Mouse (Mus musculus) embryonic facial prominence, embryonic 11.5 days (tissue): Measurements from ENCODE around the gene Bpifa5. TPM values are rescaled to one million over a fixed set of nuclear protein-coding genes. Genes with fewer than 3 reads are reported as not detected.
"Not testable (repeated sequence)": the region's sequence is repeated elsewhere in the genome, so short reads cannot be mapped to it uniquely, and the experiment has no call there.

Experiments used
- ATAC-seq: fragments of 200-750 bp; cut with Nextera tagmentation; replicated peaks from 2 replicates; pipeline ENCODE4 v1.8.0; 2017; ENCODE audit warnings: low read depth; ENCODE audit not compliant: insufficient number of reproducible peaks, low FRiP score, low TSS enrichment
- DNase-seq: peaks from one replicate; pipeline ENCODE4 v3.0.0-alpha.2; 2015; ENCODE audit warnings: low spot score
- H3K27ac ChIP-seq: fragments of 300-500 bp; sonication (generic); replicated peaks from 2 replicates; pipeline ENCODE4 v1.5.1; 2014; ENCODE audit warnings: mild to moderate bottlenecking, low read depth, low read length, control low read depth
- H3K27me3 ChIP-seq: fragments of 300-500 bp; sonication (generic); 2 replicates; pipeline ENCODE4 v1.6.1; 2014; ENCODE audit warnings: mild to moderate bottlenecking, low read length, moderate library complexity, mixed read lengths; ENCODE audit not compliant: control insufficient read depth, insufficient read depth
- H3K36me3 ChIP-seq: fragments of 300-500 bp; sonication (generic); replicated peaks from 2 replicates; pipeline ENCODE4 v1.6.1; 2014; ENCODE audit warnings: low read depth, mild to moderate bottlenecking, low read length, moderate library complexity, mixed read lengths; ENCODE audit not compliant: control insufficient read depth, insufficient read depth
- H3K4me1 ChIP-seq: fragments of 300-500 bp; sonication (generic); 2 replicates; pipeline ENCODE4 v1.6.1; 2014; ENCODE audit warnings: low read length, mixed read lengths; ENCODE audit not compliant: control insufficient read depth, insufficient read depth
- H3K4me2 ChIP-seq: fragments of 300-500 bp; sonication (generic); 2 replicates; pipeline ENCODE4 v1.6.1; 2014; ENCODE audit warnings: low read depth, mild to moderate bottlenecking, control low read depth, low read length, moderate library complexity
- H3K4me3 ChIP-seq: fragments of 300-500 bp; sonication (generic); 2 replicates; pipeline ENCODE4 v1.5.1; 2014; ENCODE audit warnings: low read depth, low read length, control low read depth
- H3K9ac ChIP-seq: fragments of 300-500 bp; sonication (generic); replicated peaks from 2 replicates; pipeline ENCODE4 v1.6.1; 2014; ENCODE audit warnings: mild to moderate bottlenecking, control low read depth, low read length
- H3K9me3 ChIP-seq: fragments of 300-500 bp; sonication (generic); replicated peaks from 2 replicates; pipeline ENCODE4 v1.6.1; 2016; ENCODE audit warnings: mild to moderate bottlenecking, low read length, inconsistent platforms, mixed read lengths; ENCODE audit not compliant: control insufficient read depth
- WGBS: fragments of 180-500 bp; shearing (Covaris S2); extraction: QIAGEN DNeasy Blood & Tissue Kit; methylation state at CpG from one replicate; pipeline ENCODE4 v1.1.7; 2014; 5-methylcytosine and 5-hydroxymethylcytosine counted together
- polyA plus RNA-seq: library from polyadenylated mRNA; unstranded; fragments of >200 nt; fragmentation: Nextera tagmentation; extraction: Ambion mirVana; gene quantifications from 2 replicates; pipeline ENCODE4 v1.2.1, GENCODE M21; 2014

The Bpifa5 gene
- polyA plus RNA-seq, 1 experiment from 2014 or later: not detected

GRCm38 (mm10) chr2:154169172-154169571 lies 6.8 kb downstream of the Bpifa5 start:
- Histone ChIP-seq H3K4me1 (no peaks in the 10 kb centered on the region), H3K27me3 (no peaks in the 10 kb centered on the region), H3K36me3 (no peaks in the 10 kb centered on the region), H3K9ac (no peak overlapping the region), H3K9me3 (no peaks in the 10 kb centered on the region), H3K4me2 (no peak overlapping the region), H3K4me3 (no peak overlapping the region), H3K27ac (no peak overlapping the region)
- ATAC-seq (no peak), DNase-seq (no peak)
- WGBS: 73% methylated on average over 3 of the region's 3 CpGs

GRCm38 (mm10) chr2:154171621-154172020 lies 9.2 kb downstream of the Bpifa5 start:
- no peak for ATAC-seq
- no peak overlapping the region for H3K9ac ChIP-seq
- H3K4me1 ChIP-seq: no peaks in the 10 kb centered on the region
- DNase-seq: no peak
- no peaks in the 10 kb centered on the region for H3K27me3 ChIP-seq
- H3K4me2 ChIP-seq: no peak overlapping the region
- no peaks in the 10 kb centered on the region for H3K36me3 ChIP-seq
- H3K27ac ChIP-seq: no peak overlapping the region
- no peak overlapping the region for H3K4me3 ChIP-seq
- 76% methylated on average over 6 of the region's 6 CpGs for WGBS
- no peaks in the 10 kb centered on the region for H3K9me3 ChIP-seq

GRCm38 (mm10) chr2:154173313-154173712 lies 10.9 kb downstream of the Bpifa5 start:
- no peak for ATAC-seq
- Histone ChIP-seq H3K27ac (no peak overlapping the region), H3K4me1 (no peaks in the 10 kb centered on the region), H3K4me2 (no peak overlapping the region), H3K4me3 (no peak overlapping the region), H3K9ac (no peak overlapping the region), H3K27me3 (no peaks in the 10 kb centered on the region), H3K36me3 (no peaks in the 10 kb centered on the region), H3K9me3 (no peaks in the 10 kb centered on the region)
- DNase-seq: peak; percentile 70
- 57% methylated on average over 1 of the region's 1 CpGs for WGBS

- H3K4me1 ChIP-seq, H3K9ac ChIP-seq, ATAC-seq, H3K36me3 ChIP-seq, H3K9me3 ChIP-seq, H3K4me3 ChIP-seq, DNase-seq, H3K27ac ChIP-seq, H3K27me3 ChIP-seq, H3K4me2 ChIP-seq: not testable (repeated sequence)
- WGBS: 90% methylated on average over 7 of the region's 7 CpGs
These were observed 19.5 kb downstream of the Bpifa5 start for GRCm38 (mm10) chr2:154181900-154182299.

- H3K4me2 ChIP-seq, H3K27ac ChIP-seq, ATAC-seq, DNase-seq, H3K4me1 ChIP-seq, H3K4me3 ChIP-seq, H3K9me3 ChIP-seq, H3K36me3 ChIP-seq, H3K9ac ChIP-seq, H3K27me3 ChIP-seq: not testable (repeated sequence)
- 73% methylated on average over 4 of the region's 4 CpGs for WGBS
These were observed 20.7 kb downstream of the Bpifa5 start for GRCm38 (mm10) chr2:154183061-154183460.

- no peak for DNase-seq
- WGBS: 85% methylated on average over 6 of the region's 6 CpGs
These were observed 22.9 kb downstream of the Bpifa5 start for GRCm38 (mm10) chr2:154185319-154185718.

GRCm38 (mm10) chr2:154185748-154186147 lies 23.3 kb downstream of the Bpifa5 start:
- no peak overlapping the region for H3K4me3 ChIP-seq
- DNase-seq (no peak), ATAC-seq (no peak)
- no peaks in the 10 kb centered on the region for H3K9me3 ChIP-seq
- H3K27ac ChIP-seq: no peak overlapping the region
- 78% methylated on average over 3 of the region's 3 CpGs for WGBS
- H3K9ac ChIP-seq: no peak overlapping the region
- H3K4me2 ChIP-seq: no peak overlapping the region
- no peaks in the 10 kb centered on the region for H3K4me1 ChIP-seq
- H3K27me3 ChIP-seq: no peaks in the 10 kb centered on the region
- H3K36me3 ChIP-seq: no peaks in the 10 kb centered on the region

More at GRCm38 (mm10) chr2:154185319-154185718, 22.9 kb downstream of the Bpifa5 start:
- no peak overlapping the region for H3K4me2 ChIP-seq
- H3K36me3 ChIP-seq: no peaks in the 10 kb centered on the region
- no peaks in the 10 kb centered on the region for H3K9me3 ChIP-seq
- no peak overlapping the region for H3K27ac ChIP-seq
- ATAC-seq: no peak
- H3K4me3 ChIP-seq: no peak overlapping the region
- no peaks in the 10 kb centered on the region for H3K4me1 ChIP-seq
- H3K27me3 ChIP-seq: no peaks in the 10 kb centered on the region
- no peak overlapping the region for H3K9ac ChIP-seq

GRCm38 (mm10) chr2:154187468-154187867 lies 25.1 kb downstream of the Bpifa5 start:
- Histone ChIP-seq H3K4me1 (no peaks in the 10 kb centered on the region), H3K27ac (no peak overlapping the region), H3K27me3 (no peaks in the 10 kb centered on the region), H3K36me3 (no peaks in the 10 kb centered on the region), H3K9ac (no peak overlapping the region), H3K9me3 (no peaks in the 10 kb centered on the region), H3K4me2 (no peak overlapping the region), H3K4me3 (no peak overlapping the region)
- WGBS: 42% methylated on average over 5 of the region's 5 CpGs
- peak; percentile 33 for DNase-seq
- no peak for ATAC-seq
